Mouse (Mus musculus): Measurements from ENCODE around the gene N4bp3.

The N4bp3 gene

DNA sequence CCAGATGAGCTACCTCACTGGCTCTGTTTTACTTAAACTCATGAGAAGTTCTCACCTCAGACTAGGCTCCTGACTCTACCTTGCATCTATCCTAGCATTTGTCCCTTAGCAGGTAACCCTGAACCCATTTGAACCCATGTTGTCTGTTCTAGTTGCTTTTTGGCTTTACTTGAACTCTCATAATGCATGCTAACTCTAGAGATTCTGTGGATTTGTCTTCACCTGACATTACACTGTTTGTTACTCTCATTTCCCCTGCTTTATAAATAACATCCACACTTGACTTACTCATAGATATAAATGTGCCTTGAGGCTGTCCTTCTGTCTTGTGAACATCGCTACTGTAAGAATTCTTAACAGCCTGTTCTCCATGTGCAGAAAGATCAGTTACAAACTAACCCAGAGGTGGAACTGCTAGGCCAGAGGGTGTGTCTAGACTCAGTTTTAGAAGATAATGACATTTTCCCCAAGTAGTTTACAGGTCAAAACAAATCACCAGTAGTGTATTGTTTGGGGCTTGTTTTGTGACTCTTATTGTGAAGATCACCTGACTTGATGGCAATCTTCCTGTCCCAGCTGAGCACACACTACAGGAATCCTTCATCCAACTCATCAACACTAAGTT, 55.1 kb downstream of the N4bp3 start:
- DNase-seq (ENCODE audit: low spot score) = no peak

DNA sequence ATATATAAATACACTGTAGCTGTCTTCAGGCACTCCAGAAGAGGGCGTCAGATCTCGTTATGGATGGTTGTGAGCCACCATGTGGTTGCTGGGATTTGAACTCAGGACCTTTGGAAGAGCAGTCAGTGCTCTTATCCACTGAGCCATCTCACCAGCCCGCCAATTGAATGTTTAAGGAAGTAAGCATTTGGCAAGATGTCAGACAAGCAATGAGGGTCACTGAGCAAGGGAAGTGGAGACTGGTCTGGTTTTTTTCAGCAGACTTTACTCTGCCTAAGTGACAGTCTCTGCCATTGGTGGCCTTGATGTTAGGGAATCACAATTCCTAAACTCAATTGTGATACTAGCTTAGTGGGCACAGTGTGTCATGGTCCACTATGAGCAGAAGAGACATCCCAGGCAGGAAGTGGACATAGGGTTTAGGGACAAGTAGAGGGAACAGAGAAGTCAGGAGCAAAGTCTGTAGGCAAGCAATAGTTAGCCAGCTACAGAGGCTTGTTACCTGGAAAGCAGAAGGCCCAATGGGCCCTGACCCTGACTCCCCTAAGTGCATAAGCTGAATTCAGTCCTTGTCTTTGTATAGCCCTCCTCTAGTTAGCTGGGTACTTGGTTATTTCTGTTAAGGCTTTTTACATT, 55.8 kb downstream of the N4bp3 start:
- DNase-seq (ENCODE audit: low spot score) = no peak

DNA sequence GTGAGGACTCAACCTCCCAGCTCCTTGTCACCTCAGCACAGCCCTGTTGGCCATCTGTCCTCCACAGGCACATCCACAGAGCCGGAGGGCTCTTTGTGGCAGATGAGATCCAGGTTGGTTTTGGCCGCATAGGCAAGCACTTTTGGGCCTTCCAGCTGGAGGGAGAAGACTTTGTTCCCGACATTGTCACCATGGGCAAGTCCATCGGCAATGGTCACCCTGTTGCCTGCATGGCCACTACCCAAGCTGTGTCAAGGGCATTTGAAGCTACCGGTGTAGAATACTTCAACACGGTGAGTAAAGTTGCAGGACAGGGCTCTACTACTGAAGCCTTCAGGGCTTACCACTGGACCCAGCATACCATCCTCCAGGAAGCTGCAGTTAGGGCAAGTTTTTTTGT, 56.8 kb downstream of the N4bp3 start:
- DNase-seq (ENCODE audit: low spot score) = no peak

DNA sequence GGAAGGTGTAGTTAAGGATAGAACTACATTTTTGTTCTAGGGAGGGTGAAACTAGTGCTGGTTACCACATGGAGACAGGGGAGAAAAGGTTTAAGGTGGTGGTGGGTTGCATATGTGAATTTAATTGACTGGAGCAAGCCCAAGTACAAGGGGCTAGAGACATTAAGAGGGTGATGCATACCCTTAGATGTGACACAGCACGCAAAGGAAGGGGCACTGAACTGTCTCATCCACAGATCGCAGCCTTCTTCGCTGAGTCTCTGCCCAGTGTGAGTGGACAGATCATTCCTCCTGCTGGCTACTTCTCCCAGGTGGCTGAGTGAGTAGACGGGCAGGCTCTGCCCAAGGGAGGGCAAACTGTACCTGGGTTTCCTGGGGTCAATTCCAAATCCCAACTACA, 57.3 kb downstream of the N4bp3 start:
- no peak for DNase-seq (ENCODE audit: low spot score)

Measured in urinary bladder, postnatal 14 days (tissue).